Mouse (Mus musculus): ENCODE measurements around the gene Zpbp. TPM values are rescaled to one million over a fixed set of nuclear protein-coding genes. Genes with fewer than 3 reads are reported as not detected.
A peak's percentile ranks its signal among the peaks of the same experiment; 100 is the strongest.

The Zpbp gene
- polyA plus RNA-seq, 1 experiment from 2014 or later: 0.80 TPM

DNA sequence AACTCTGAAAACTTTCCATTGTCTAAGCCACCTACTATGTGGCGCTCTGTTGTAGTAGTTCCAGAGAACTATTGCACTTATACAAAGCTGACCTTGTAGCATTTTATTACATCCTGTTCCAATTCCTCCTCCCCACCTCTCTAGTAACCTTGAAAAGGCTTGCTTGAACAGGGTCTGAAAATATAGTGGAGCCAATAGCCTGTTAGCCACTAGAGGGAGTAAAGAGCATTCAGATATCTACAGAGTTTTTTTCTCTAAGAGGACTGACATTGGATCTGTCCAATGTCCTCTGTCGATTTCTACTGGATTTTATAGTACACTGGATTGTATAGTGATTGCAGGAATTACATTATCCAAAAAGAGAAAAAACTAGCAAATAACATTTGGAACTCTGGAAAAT, 7.2 kb downstream of the Zpbp start:
- no peak overlapping the region for H3K27ac ChIP-seq (ENCODE audit: low read depth, low read length)
- no peaks in the 10 kb centered on the region for H3K36me3 ChIP-seq (ENCODE audit: control insufficient read depth, insufficient read depth, low read length)
- no peak overlapping the region for H3K9ac ChIP-seq (ENCODE audit: low read depth, low read length)
- no peaks in the 10 kb centered on the region for H3K9me3 ChIP-seq (ENCODE audit: control insufficient read depth, low read length)
- no peak overlapping the region for H3K4me2 ChIP-seq
- no peaks in the 10 kb centered on the region for H3K4me1 ChIP-seq (replicated peaks; ENCODE audit: control insufficient read depth, insufficient read depth, low read length)
- H3K27me3 ChIP-seq (replicated peaks; ENCODE audit: control insufficient read depth, insufficient read depth, low read length): no peaks in the 10 kb centered on the region; the same call in 1 of the 2 replicates
- DNase-seq (ENCODE audit: low spot score): no peak
- 25% methylated on average over 2 of the region's 2 CpGs for WGBS
- ATAC-seq (replicated peaks; ENCODE audit: low FRiP score): no peak; the same call in 1 of the 2 replicates
- no peak overlapping the region for H3K4me3 ChIP-seq (ENCODE audit: low read depth, low read length)

DNA sequence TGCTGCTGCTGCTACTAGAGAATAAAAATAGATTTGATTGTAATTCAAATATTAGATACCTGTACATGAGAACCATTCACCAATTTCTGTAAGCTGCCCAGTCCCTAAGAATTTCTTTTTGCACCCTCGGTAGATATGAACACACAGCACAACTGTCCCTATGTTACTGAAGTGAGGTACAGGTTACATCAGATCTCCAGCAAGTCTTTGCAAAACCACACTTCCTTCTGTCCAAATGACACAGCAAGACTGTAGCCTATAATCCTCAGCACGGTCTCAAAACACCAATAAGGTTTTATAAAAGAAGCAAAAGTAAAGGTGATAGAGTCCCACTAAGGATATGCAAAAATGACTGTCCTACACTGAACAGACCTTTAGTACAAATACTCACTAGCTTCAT, 44.9 kb downstream of the Zpbp start:
- Histone ChIP-seq H3K36me3 (ENCODE audit: control insufficient read depth, insufficient read depth, low read length) (no peaks in the 10 kb centered on the region), H3K27me3 (replicated peaks; ENCODE audit: control insufficient read depth, insufficient read depth, low read length) (no peaks in the 10 kb centered on the region), H3K4me3 (ENCODE audit: low read depth, low read length) (no peak overlapping the region), H3K9me3 (ENCODE audit: control insufficient read depth, low read length) (no peaks in the 10 kb centered on the region), H3K27ac (ENCODE audit: low read depth, low read length) (no peak overlapping the region), H3K4me1 (replicated peaks; ENCODE audit: control insufficient read depth, insufficient read depth, low read length) (no peaks in the 10 kb centered on the region), H3K4me2 (no peak overlapping the region), H3K9ac (ENCODE audit: low read depth, low read length) (no peak overlapping the region)
- DNase-seq (ENCODE audit: low spot score): no peak
- 48% methylated on average over 2 of the region's 2 CpGs for WGBS
- no peak for ATAC-seq (replicated peaks; ENCODE audit: low FRiP score)

DNA sequence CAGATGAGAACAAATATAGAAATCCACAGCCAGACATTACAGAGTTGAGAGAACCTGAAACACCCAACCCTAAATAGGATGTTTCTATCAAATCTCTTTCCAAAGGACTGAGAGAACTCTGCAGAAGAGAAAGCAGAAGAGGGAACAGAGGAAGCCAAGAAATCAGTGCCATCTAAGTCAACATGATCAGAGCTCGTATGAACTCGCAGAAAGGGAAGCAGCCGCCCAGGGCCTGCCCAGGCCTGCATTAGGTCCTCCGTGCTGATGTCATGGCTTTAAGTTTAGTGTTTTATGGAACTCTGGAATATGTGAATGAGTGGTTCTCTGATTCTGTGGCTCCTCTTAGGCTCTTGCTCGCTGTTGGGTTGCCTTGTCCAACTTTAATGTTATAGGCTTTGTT, 48.0 kb downstream of the Zpbp start:
- Histone ChIP-seq H3K9me3 (ENCODE audit: control insufficient read depth, low read length) (no peaks in the 10 kb centered on the region), H3K27ac (ENCODE audit: low read depth, low read length) (no peak overlapping the region), H3K36me3 (ENCODE audit: control insufficient read depth, insufficient read depth, low read length) (no peaks in the 10 kb centered on the region), H3K4me1 (replicated peaks; ENCODE audit: control insufficient read depth, insufficient read depth, low read length) (no peaks in the 10 kb centered on the region), H3K9ac (ENCODE audit: low read depth, low read length) (no peak overlapping the region), H3K27me3 (replicated peaks; ENCODE audit: control insufficient read depth, insufficient read depth, low read length) (no peaks in the 10 kb centered on the region), H3K4me3 (ENCODE audit: low read depth, low read length) (no peak overlapping the region), H3K4me2 (no peak overlapping the region)
- WGBS: 62% methylated on average over 5 of the region's 5 CpGs
- no peak for ATAC-seq (replicated peaks; ENCODE audit: low FRiP score)
- no peak for DNase-seq (ENCODE audit: low spot score)

DNA sequence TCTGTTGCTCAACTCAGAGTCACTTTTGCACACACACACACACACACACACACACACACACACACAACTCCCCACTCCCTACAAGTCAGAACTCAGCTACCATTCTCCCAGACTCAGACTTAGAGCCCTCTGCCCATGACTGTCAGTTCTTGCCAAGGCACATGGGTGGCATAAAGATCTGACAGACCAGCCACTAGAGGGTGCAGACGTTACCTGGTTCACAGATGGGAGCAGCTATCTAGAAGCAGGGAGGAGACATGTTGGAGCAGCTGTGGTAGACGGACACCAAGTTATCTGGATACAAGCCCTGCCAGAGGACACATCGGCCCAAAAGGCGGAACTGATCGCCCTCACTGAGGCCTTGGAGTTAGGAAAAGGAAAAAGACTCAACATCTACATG, 67.5 kb downstream of the Zpbp start:
- no peak overlapping the region for H3K4me3 ChIP-seq (ENCODE audit: low read depth, low read length)
- H3K36me3 ChIP-seq (ENCODE audit: control insufficient read depth, insufficient read depth, low read length): no peaks in the 10 kb centered on the region
- 76% methylated on average over 5 of the region's 5 CpGs for WGBS
- 0 out of 2 replicates have a peak, but pooled peaks cover 2% of the 10 kb centered on the region for H3K9me3 ChIP-seq (ENCODE audit: control insufficient read depth, low read length)
- ATAC-seq (replicated peaks; ENCODE audit: low FRiP score) (no peak), DNase-seq (ENCODE audit: low spot score) (no peak)
- no peaks in the 10 kb centered on the region for H3K4me1 ChIP-seq (replicated peaks; ENCODE audit: control insufficient read depth, insufficient read depth, low read length)
- no peak overlapping the region for H3K27ac ChIP-seq (ENCODE audit: low read depth, low read length)
- H3K4me2 ChIP-seq: no peak overlapping the region
- no peaks in the 10 kb centered on the region for H3K27me3 ChIP-seq (replicated peaks; ENCODE audit: control insufficient read depth, insufficient read depth, low read length)
- no peak overlapping the region for H3K9ac ChIP-seq (ENCODE audit: low read depth, low read length)

DNA sequence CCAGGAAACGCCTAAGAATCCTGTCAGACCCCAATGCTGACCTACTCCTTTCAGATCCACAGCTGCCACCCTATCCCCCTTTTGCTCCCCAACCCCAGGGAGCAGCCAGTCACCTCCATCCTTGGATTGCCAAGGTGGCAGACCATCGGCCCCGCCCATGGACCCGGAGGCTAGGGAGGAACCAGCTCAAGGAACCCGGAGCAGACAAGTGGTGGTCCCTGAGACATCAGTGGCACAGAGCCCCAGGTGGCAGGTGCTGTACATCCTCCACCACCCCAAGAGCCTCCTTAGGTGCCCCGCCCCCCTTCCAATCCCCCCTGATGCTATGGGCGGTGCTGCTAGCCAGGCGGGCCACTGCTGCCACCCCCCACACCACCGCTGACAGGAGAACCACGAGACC, 69.0 kb downstream of the Zpbp start:
- Histone ChIP-seq H3K9me3 (ENCODE audit: control insufficient read depth, low read length) (0 out of 2 replicates have a peak, but pooled peaks cover 2% of the 10 kb centered on the region), H3K27ac (ENCODE audit: low read depth, low read length) (no peak overlapping the region), H3K27me3 (replicated peaks; ENCODE audit: control insufficient read depth, insufficient read depth, low read length) (no peaks in the 10 kb centered on the region), H3K4me3 (ENCODE audit: low read depth, low read length) (no peak overlapping the region), H3K36me3 (ENCODE audit: control insufficient read depth, insufficient read depth, low read length) (no peaks in the 10 kb centered on the region), H3K9ac (ENCODE audit: low read depth, low read length) (no peak overlapping the region), H3K4me2 (no peak overlapping the region), H3K4me1 (replicated peaks; ENCODE audit: control insufficient read depth, insufficient read depth, low read length) (no peaks in the 10 kb centered on the region)
- ATAC-seq (replicated peaks; ENCODE audit: low FRiP score): 0 out of 2 replicates have a peak, but pooled peaks have one; percentile 26
- DNase-seq (ENCODE audit: low spot score): no peak
- 89% methylated on average over 10 of the region's 10 CpGs for WGBS

DNA sequence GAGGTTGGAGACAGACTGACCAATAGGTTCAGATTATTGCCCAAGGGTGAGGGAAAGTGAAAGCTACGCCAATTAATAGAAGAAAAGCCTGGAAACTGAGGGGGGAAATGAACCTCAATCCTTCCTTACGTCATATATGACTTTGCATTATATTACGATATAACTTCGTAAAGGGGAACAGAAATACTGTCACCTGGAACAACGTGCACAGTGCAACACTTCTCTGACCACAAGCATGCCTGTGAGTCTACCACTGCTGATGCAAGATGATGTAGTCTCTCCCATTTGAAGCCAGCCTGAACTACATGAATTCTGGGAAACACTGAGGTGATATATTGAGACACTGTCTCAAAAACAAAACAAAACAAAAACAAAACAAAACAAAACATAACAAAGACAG, 90.9 kb downstream of the Zpbp start:
- Histone ChIP-seq H3K4me1 (replicated peaks; ENCODE audit: control insufficient read depth, insufficient read depth, low read length) (no peaks in the 10 kb centered on the region), H3K9ac (ENCODE audit: low read depth, low read length) (no peak overlapping the region), H3K4me3 (ENCODE audit: low read depth, low read length) (no peak overlapping the region), H3K4me2 (no peak overlapping the region), H3K27ac (ENCODE audit: low read depth, low read length) (no peak overlapping the region), H3K27me3 (replicated peaks; ENCODE audit: control insufficient read depth, insufficient read depth, low read length) (no peaks in the 10 kb centered on the region), H3K36me3 (ENCODE audit: control insufficient read depth, insufficient read depth, low read length) (no peaks in the 10 kb centered on the region), H3K9me3 (ENCODE audit: control insufficient read depth, low read length) (no peaks in the 10 kb centered on the region)
- DNase-seq (ENCODE audit: low spot score): no peak
- ATAC-seq (replicated peaks; ENCODE audit: low FRiP score): no peak
- 80% methylated on average over 5 of the region's 5 CpGs for WGBS

DNA sequence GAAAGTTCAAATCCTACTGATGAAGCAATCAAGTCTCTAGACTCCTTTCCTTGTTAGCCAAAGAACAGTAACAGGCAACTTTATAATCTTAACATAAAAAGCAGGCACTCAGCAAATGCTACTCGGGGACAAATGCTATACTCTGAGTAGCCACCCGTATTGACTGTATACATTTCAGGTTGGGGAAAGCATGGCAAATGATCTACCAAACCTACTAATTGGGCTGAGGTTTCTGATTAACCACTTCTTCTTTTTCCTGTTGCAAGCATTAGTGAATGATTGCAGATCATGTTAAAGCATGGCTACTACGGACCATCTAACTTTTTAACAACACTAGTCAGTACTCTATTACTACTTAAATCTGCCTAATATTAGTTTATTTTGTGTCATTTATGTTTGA, 178.7 kb downstream of the Zpbp start:
- ATAC-seq (replicated peaks; ENCODE audit: low FRiP score) (no peak), DNase-seq (ENCODE audit: low spot score) (no peak)
- Histone ChIP-seq H3K27me3 (replicated peaks; ENCODE audit: control insufficient read depth, insufficient read depth, low read length) (no peaks in the 10 kb centered on the region), H3K4me2 (no peak overlapping the region), H3K27ac (ENCODE audit: low read depth, low read length) (no peak overlapping the region), H3K4me3 (ENCODE audit: low read depth, low read length) (no peak overlapping the region), H3K9ac (ENCODE audit: low read depth, low read length) (no peak overlapping the region), H3K9me3 (ENCODE audit: control insufficient read depth, low read length) (no peaks in the 10 kb centered on the region), H3K36me3 (ENCODE audit: control insufficient read depth, insufficient read depth, low read length) (no peaks in the 10 kb centered on the region), H3K4me1 (replicated peaks; ENCODE audit: control insufficient read depth, insufficient read depth, low read length) (no peaks in the 10 kb centered on the region)
- 68% methylated on average over 3 of the region's 3 CpGs for WGBS

DNA sequence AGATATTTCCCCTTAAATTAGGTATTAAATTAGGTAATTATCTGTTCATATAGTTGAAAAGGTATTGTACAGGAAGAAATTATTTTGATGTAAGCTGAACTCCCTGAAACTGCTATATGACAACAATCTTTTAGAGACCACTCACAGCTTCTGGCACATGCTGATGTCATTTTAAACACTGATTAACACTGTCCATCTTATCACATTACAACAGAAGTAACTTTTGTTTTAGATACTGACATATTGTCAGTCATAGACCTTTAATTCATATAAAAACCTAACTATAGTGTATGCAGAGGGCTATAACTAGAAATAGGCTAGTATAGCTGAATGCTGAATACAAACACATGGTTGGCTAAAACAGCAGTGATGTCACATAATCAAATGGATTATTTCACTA, 182.1 kb downstream of the Zpbp start:
- Histone ChIP-seq H3K36me3 (ENCODE audit: control insufficient read depth, insufficient read depth, low read length) (no peaks in the 10 kb centered on the region), H3K4me3 (ENCODE audit: low read depth, low read length) (no peak overlapping the region), H3K4me1 (replicated peaks; ENCODE audit: control insufficient read depth, insufficient read depth, low read length) (no peaks in the 10 kb centered on the region), H3K9me3 (ENCODE audit: control insufficient read depth, low read length) (no peaks in the 10 kb centered on the region), H3K9ac (ENCODE audit: low read depth, low read length) (no peak overlapping the region), H3K27ac (ENCODE audit: low read depth, low read length) (no peak overlapping the region), H3K27me3 (replicated peaks; ENCODE audit: control insufficient read depth, insufficient read depth, low read length) (no peaks in the 10 kb centered on the region), H3K4me2 (no peak overlapping the region)
- no peak for ATAC-seq (replicated peaks; ENCODE audit: low FRiP score)
- no peak for DNase-seq (ENCODE audit: low spot score)

DNA sequence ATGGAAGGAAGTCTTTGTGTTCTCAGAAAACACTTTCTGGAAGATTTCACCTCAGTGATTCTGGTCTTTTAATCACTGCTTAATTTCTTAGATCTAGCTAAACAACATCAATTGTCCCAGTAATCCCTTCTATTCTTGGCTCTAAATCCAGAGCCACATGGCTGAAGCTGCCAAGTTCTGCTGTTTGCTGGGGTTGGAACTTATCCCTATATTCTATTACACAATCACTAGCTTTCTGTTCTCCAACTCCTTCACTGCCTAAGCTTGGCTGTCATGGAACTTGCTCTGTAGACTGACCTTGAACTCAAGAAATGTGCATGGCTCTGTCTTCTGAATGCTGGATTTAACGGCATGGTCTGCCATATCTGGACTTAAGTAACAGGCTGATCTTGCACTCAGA, 204.9 kb downstream of the Zpbp start:
- Histone ChIP-seq H3K36me3 (ENCODE audit: control insufficient read depth, insufficient read depth, low read length) (no peaks in the 10 kb centered on the region), H3K9ac (ENCODE audit: low read depth, low read length) (no peak overlapping the region), H3K27me3 (replicated peaks; ENCODE audit: control insufficient read depth, insufficient read depth, low read length) (no peaks in the 10 kb centered on the region), H3K4me1 (replicated peaks; ENCODE audit: control insufficient read depth, insufficient read depth, low read length) (no peaks in the 10 kb centered on the region), H3K4me2 (no peak overlapping the region), H3K4me3 (ENCODE audit: low read depth, low read length) (no peak overlapping the region), H3K9me3 (ENCODE audit: control insufficient read depth, low read length) (no peaks in the 10 kb centered on the region), H3K27ac (ENCODE audit: low read depth, low read length) (no peak overlapping the region)
- 74% methylated on average over 1 of the region's 1 CpGs for WGBS
- no peak for DNase-seq (ENCODE audit: low spot score)
- no peak for ATAC-seq (replicated peaks; ENCODE audit: low FRiP score)

Data from liver, embryonic 11.5 days (tissue).